Mouse (Mus musculus) CH12.LX (cell line): ENCODE data around the gene Styk1. TPM values are rescaled to one million over a fixed set of nuclear protein-coding genes. Genes with fewer than 3 reads are reported as not detected.
A peak's percentile ranks its signal among the peaks of the same experiment; 100 is the strongest.

Experiments
- DNase-seq: peaks from one replicate; pipeline ENCODE4 v3.0.0-alpha.2; 2013; ENCODE audit errors: extremely low read depth
- H3K27ac ChIP-seq: 2 replicates; pipeline ENCODE4 v1.5.1; 2012; ENCODE audit warnings: low read depth, mild to moderate bottlenecking, control low read depth, moderate library complexity; ENCODE audit not compliant: insufficient read depth
- H3K27me3 ChIP-seq: replicated peaks from 2 replicates; pipeline ENCODE3; 2012; ENCODE audit warnings: inconsistent platforms
- H3K36me3 ChIP-seq, 2 experiments: replicated peaks in 1 of 2; 2 replicates each; pipeline versions ENCODE3 to v1.6.1; 2012; ENCODE audit warnings: inconsistent platforms in 1 of 2, low read length in 1 of 2, mild to moderate bottlenecking in 1 of 2, mixed read lengths in 1 of 2, moderate library complexity in 1 of 2; ENCODE audit not compliant: control insufficient read depth in 1 of 2, insufficient read depth in 1 of 2
- H3K4me1 ChIP-seq, 2 experiments: 2 replicates each; pipeline ENCODE4 v1.6.1; 2012; ENCODE audit warnings: inconsistent platforms in 1 of 2, moderate library complexity in 1 of 2; ENCODE audit not compliant: insufficient read depth in 2 of 2, control insufficient read depth in 1 of 2
- H3K4me2 ChIP-seq: 2 replicates; pipeline ENCODE4 v1.6.1; 2012; ENCODE audit warnings: low read depth, mild to moderate bottlenecking, control low read depth; ENCODE audit not compliant: poor library complexity, insufficient read depth, severe bottlenecking
- H3K4me3 ChIP-seq, 3 experiments: fragments of 150-350 bp in 1 of 3; sonication (generic) in 1 of 3; replicated peaks in 1 of 3; 2 replicates each; pipeline versions ENCODE3 to v1.5.1; 2011 to 2012; ENCODE audit warnings: low read depth in 2 of 3, low read length in 2 of 3, mild to moderate bottlenecking in 2 of 3, moderate library complexity in 2 of 3, control low read depth in 1 of 3, improper control_type of control experiment in 1 of 3, inconsistent platforms in 1 of 3, mixed read lengths in 1 of 3; ENCODE audit not compliant: poor library complexity in 1 of 3
- H3K79me2 ChIP-seq: replicated peaks from 2 replicates; pipeline ENCODE4 v1.6.1; 2012; ENCODE audit warnings: mild to moderate bottlenecking, moderate library complexity; ENCODE audit not compliant: control insufficient read depth, poor library complexity, insufficient read depth, severe bottlenecking; ENCODE audit errors: extremely low read depth
- H3K9ac ChIP-seq: 2 replicates; pipeline ENCODE4 v1.6.1; 2012; ENCODE audit warnings: low read depth, mild to moderate bottlenecking, control low read depth, moderate library complexity; ENCODE audit not compliant: insufficient read depth
- H3K9me3 ChIP-seq: replicated peaks from 2 replicates; pipeline ENCODE3; 2012; ENCODE audit warnings: low read length, inconsistent platforms, mixed read lengths
- E2F4 ChIP-seq: IDR thresholded peaks from 2 replicates; pipeline ENCODE4 v1.6.1; 2011; ENCODE audit warnings: low read depth, low read length, improper control_type of control experiment; ENCODE audit not compliant: insufficient replicate concordance
- EP300 ChIP-seq: IDR thresholded peaks from 2 replicates; pipeline ENCODE4 v1.6.1; 2011; ENCODE audit warnings: low read length, improper control_type of control experiment
- GABPA ChIP-seq: IDR thresholded peaks from 2 replicates; pipeline ENCODE4 v1.6.1; 2012; ENCODE audit warnings: low read depth, low read length, improper control_type of control experiment, inconsistent platforms; ENCODE audit not compliant: insufficient replicate concordance
- JUN ChIP-seq: IDR thresholded peaks from 2 replicates; pipeline ENCODE4 v1.6.1; 2011; ENCODE audit warnings: low read depth, mild to moderate bottlenecking, low read length, improper control_type of control experiment, moderate library complexity; ENCODE audit not compliant: insufficient read depth
- JUND ChIP-seq: conservative IDR thresholded peaks from 2 replicates; pipeline ENCODE4 v1.6.1; 2011; ENCODE audit warnings: low read depth, low read length, improper control_type of control experiment
- MXI1 ChIP-seq: IDR thresholded peaks from 2 replicates; pipeline ENCODE4 v1.6.1; 2011; ENCODE audit warnings: mild to moderate bottlenecking, low read depth, low read length, improper control_type of control experiment
- MYC ChIP-seq: IDR thresholded peaks from 2 replicates; pipeline ENCODE4 v1.6.1; 2011; ENCODE audit warnings: low read depth, mild to moderate bottlenecking, improper control_type of control experiment, low read length
- NRF1 ChIP-seq: IDR thresholded peaks from 2 replicates; pipeline ENCODE4 v1.6.1; 2014; ENCODE audit warnings: low read depth, mild to moderate bottlenecking, inconsistent platforms, low read length, improper control_type of control experiment, moderate library complexity
- SIN3A ChIP-seq: IDR thresholded peaks from 2 replicates; pipeline ENCODE4 v1.6.1; 2012; ENCODE audit warnings: low read length, improper control_type of control experiment, inconsistent platforms
- ZNF384 ChIP-seq: IDR thresholded peaks from 2 replicates; pipeline ENCODE4 v1.6.1; 2012; ENCODE audit warnings: low read depth, low read length, improper control_type of control experiment, inconsistent platforms
- dilution Hi-C: fragments of 300-500 bp; cut with MboI; formaldehyde crosslinking; loops from 2 replicates; pipeline ENCODE4 v1.14.3; 2020; ENCODE audit warnings: low sequenced_read_pairs; ENCODE audit not compliant: extremely low pct_unique_long_range_greater_than_20kb, extremely low pct_ligation_motif_present
- in situ Hi-C: fragments of 300-500 bp; cut with MboI; formaldehyde crosslinking; loops from 3 replicates; pipeline ENCODE4 v1.14.3; 2019; ENCODE audit warnings: low sequenced_read_pairs, low pct_ligation_motif_present, low pct_unique_long_range_greater_than_20kb, mixed read lengths
- polyA plus RNA-seq: library from polyadenylated mRNA; unstranded; fragments of >175 nt; gene quantifications from 2 replicates; pipeline ENCODE4 v1.2.1, GENCODE M21; 2012; ENCODE audit warnings: low read depth; ENCODE audit not compliant: insufficient read length
- total RNA-seq, 2 experiments: library from RNA; depleted of rRNA; stranded (reverse); fragments of 300-350 nt in 1 of 2; fragments of >200 nt in 1 of 2; gene quantifications; 2 replicates each; pipeline ENCODE4 v1.2.3; 2012 to 2014

The Styk1 gene
- total and polyA plus RNA-seq, 3 experiments: not detected

GRCm38 (mm10) chr6:131359543-131359942, 6.1 kb upstream of the Styk1 start:
- H3K4me3 ChIP-seq: no peak overlapping the region
- no peak overlapping the region for H3K27ac ChIP-seq
- H3K27me3 ChIP-seq: peaks cover 13% of the 10 kb centered on the region
- TF ChIP-seq SIN3A (no peak), NRF1 (no peak), E2F4 (no peak), EP300 (no peak)
- TF ChIP-seq, all 38 proteins: peak for 0
- dilution Hi-C loops (no loop called here), in situ Hi-C loops (loop anchor here (25.0 kb wide), 1 partner anchor 1772 kb away; the partner anchor contains the start of genes Klrd1 and Klre1)
- Histone ChIP-seq H3K9ac (no peak overlapping the region), H3K36me3 (peaks cover 13% of the 10 kb centered on the region in 2 experiments), H3K4me2 (no peak overlapping the region), H3K4me1 (peaks cover 0 to 3% of the 10 kb centered on the region in 2 experiments; a peak in 2 of 4 replicates), H3K9me3 (no peaks in the 10 kb centered on the region), H3K79me2 (no peaks in the 10 kb centered on the region)
- no peak for DNase-seq

- in situ Hi-C loops: loop anchor here (25.0 kb wide), 1 partner anchor 1768 kb away; the partner anchor contains the start of genes Klrd1 and Klre1
- no peak overlapping the region for H3K27ac ChIP-seq
- H3K4me2 ChIP-seq: no peak overlapping the region
- peaks cover 40% of the 10 kb centered on the region for H3K27me3 ChIP-seq
- H3K9ac ChIP-seq: no peak overlapping the region
- H3K79me2 ChIP-seq: no peaks in the 10 kb centered on the region
- no peak overlapping the region for H3K4me3 ChIP-seq
- H3K36me3 ChIP-seq: no peaks in the 10 kb centered on the region
- dilution Hi-C loops: no loop called here
- peaks cover 2 to 19% of the 10 kb centered on the region in 2 experiments for H3K4me1 ChIP-seq
- no peak for TF ChIP-seq JUN
- TF ChIP-seq SIN3A: no peak
- TF ChIP-seq GABPA: no peak
- no peak for TF ChIP-seq MYC
- TF ChIP-seq ZNF384: peak; percentile 35; the same call in 1 of the 2 replicates
- TF ChIP-seq, all 38 proteins: peak for 1
- no peaks in the 10 kb centered on the region for H3K9me3 ChIP-seq
- DNase-seq: no peak
These were observed 1.5 kb upstream of the Styk1 start for GRCm38 (mm10) chr6:131354913-131355312.

GRCm38 (mm10) chr6:131347026-131347425, 6.4 kb downstream of the Styk1 start:
- H3K36me3 ChIP-seq: no peaks in the 10 kb centered on the region
- H3K4me1 ChIP-seq: no peaks in the 10 kb centered on the region
- in situ Hi-C loops: no loop called here
- dilution Hi-C loops: no loop called here
- TF ChIP-seq MXI1 (no peak), JUND (no peak)
- TF ChIP-seq, all 38 proteins: peak for 0
- Histone ChIP-seq H3K4me2 (no peak overlapping the region), H3K9me3 (no peaks in the 10 kb centered on the region), H3K9ac (no peak overlapping the region), H3K79me2 (no peaks in the 10 kb centered on the region), H3K4me3 (no peak overlapping the region), H3K27ac (no peak overlapping the region), H3K27me3 (peaks cover 20% of the 10 kb centered on the region)
- no peak for DNase-seq
